Mouse (Mus musculus) frontal cortex, adult 2 months (tissue): ENCODE results near the gene Cln6. TPM values are rescaled to one million over a fixed set of nuclear protein-coding genes. Genes with fewer than 3 reads are reported as not detected.
"Not testable (repeated sequence)": the region's sequence is repeated elsewhere in the genome, so short reads cannot be mapped to it uniquely, and the experiment has no call there.

Source experiments
- DNase-seq, 2 experiments: peaks; one replicate each; pipeline ENCODE4 v3.0.0; 2022; ENCODE audit warnings: low spot score in 1 of 2; ENCODE audit errors: extremely low spot score in 1 of 2
- polyA plus RNA-seq: library from polyadenylated mRNA; depleted of rRNA; stranded (reverse); fragments of >200 nt; gene quantifications from 2 replicates; pipeline ENCODE4 v1.2.3, GENCODE M21; 2012; rRNA removed

The Cln6 gene
- polyA plus RNA-seq = 16.5 and 18.4 TPM in 2 replicates

DNA sequence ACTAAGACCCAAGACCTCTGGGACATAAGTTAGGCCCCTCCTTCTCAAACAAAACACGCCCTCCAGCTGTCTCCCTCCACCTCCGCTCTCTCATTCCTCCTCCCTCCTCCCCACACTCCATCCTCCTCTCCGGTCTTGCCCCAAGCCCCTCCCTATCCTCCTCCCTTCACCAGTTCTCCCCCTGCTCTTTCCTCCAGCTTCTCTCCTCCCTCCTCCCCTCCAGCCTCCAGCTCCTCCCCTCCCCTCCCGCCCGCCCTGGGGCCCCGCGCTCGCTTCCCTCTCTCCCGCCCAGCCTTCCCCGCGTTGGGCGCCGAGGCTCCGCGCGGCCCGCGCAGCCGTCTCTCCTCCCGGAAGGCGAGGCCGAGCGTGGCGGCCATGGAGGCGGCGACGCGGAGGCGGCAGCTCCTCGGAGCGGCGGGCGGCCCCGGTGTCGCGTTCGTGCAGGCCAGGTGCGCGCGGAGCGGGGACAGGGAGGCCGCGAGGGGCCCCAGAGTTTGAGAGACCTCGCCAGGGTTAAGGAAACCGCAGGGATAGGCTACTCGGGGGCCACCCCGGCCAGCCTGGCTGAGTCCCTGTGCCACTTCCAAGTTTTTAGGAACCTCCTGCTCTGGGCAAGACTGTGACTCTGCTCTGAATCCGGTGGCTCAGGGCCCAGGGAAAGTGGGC lies at the start of gene Cln6:
Gene Cln6 (plus strand): TSS at position 280 of the 666 bp plus-strand sequence.
- DNase-seq = peak; percentile 53 to 58

DNA sequence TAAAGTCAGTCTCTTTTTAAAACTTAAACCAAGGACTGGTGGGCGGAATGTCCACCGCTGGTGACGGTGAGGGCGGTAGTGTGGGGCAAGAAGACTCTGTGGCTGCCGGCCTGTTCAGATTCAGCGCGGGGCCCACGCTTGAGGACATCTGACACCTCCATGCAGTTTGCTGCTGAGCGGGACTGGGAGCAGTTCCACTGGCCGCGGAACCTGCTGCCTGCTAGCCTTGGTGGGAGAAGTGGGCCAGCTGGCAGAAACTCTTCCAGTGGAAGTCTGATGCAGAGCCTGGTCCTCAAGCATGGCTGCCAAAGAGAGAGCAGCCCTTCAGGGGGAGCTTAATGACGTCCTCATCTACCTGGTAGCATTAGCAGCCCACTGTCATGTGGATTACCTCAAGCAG lies 48.7 kb upstream of the Cln6 start:
- DNase-seq = no peak

DNA sequence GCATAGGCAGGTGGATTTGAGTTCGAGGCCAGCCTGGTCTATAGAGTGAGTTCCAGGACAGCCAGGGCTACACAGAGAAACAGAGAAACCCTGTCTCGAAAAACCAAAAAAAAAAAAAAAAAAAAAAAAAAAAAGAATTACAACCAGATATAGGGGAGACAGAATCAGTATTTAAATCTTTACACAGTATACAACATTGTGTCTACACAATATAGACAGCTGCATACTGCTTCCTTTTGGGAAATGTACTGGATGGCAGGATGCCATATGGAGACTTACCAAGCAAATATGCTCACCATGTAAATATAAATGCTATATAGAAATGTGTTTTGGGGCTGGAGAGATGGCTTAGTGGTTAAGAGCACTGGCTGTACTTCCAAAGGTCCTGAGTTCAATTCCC lies 39.4 kb upstream of the Cln6 start:
- not testable (repeated sequence) for DNase-seq

DNA sequence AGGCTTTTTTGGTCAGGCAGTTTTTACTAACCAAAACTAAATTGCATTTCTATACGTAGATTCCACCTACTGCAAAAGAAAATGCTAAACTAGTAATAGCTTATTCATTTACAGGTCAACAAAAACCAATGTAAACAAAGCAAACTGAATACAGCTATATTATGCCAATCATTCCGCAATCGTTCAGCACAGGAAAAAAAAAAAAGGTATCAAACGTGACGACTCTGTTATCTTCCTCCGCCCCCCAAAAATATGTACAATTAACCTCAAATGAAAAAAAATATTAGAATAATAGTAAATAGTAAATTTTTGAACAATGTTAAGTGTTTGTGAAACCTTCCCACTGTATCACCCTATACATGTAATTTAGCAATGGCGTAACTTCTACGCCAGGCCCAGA lies 28.5 kb upstream of the Cln6 start:
- DNase-seq = no peak

DNA sequence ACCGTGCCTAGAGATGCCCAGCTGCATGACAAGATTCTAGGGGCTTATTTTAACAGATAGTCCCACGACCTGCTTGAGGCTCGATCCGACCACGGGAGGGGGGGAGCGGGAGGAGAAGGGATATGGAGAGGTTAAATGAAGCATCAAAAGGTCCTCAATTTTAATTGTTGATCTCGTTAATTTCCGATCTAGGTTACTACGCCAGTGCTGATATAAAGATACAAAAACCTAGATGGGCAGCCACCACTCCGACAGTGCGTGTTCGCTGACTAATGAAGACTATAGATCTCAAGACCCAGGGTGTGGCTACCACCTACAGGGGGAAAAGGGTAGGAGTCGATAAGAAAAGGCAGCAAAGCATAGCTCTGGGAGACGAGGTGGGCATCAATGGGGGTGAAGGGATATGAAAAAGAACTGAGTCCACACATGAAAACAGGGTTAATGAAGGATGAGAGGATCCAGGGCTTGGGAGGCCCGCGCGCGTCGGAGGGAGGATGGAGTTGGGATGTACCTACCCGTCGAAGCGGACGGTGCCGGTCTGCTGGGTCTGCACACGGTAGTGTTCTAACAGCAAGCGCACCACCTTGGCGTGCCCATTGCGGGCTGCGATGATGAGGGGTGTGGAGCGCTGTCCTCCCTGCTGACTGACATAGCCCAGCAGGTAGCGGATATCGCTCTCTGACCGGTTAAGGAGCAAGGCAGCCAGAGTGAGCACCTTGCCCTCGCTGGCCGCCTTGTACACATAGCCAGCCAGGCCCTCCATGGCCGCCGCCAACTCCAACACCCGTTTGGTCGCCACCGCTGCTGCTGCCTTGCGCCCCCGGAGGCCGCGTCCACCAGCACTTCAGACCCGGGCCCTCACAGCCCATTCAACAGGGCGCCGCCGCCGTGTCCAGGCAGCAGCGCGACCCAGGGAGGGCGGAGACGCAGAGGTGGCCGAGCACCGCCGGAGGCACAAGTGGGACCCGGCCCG lies 27.8 kb upstream of the Cln6 start:
- peak in 1 of 2 experiments; percentile 42 for DNase-seq

DNA sequence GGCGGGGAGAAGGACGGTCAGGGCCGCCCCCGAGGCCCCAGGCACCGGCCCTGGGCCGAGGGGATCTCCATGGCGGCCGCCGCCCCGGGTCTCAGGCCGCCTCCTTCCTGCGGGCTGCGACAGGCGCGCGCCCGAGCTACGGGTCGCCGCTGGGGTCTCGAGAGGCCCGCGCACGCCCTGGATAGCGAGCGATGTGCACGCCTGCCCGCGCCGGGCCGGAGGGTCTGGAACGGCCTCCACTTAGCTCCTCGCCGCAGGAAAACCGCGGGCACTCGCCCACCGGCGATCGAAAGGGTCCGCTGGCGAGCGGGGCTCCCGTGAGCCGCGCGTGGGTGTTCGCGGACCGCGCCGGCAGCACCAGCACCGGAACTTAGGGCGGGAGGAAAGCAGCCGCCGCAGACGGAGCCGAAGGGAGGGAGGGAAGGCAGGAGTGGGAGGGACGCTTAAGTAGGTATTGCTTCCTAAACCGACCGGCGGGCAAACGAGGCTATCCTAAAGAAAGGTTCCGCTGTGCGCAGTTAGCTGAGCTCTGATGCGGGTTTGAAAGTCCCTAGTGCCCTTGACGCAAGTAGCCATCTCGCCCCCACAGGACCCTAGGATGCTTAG lies 27.0 kb upstream of the Cln6 start, which contains the start of gene Fem1b:
Gene Fem1b (minus strand): TSS at position 419 of the 606 bp plus-strand sequence.
- peak; percentile 81 to 92 for DNase-seq

DNA sequence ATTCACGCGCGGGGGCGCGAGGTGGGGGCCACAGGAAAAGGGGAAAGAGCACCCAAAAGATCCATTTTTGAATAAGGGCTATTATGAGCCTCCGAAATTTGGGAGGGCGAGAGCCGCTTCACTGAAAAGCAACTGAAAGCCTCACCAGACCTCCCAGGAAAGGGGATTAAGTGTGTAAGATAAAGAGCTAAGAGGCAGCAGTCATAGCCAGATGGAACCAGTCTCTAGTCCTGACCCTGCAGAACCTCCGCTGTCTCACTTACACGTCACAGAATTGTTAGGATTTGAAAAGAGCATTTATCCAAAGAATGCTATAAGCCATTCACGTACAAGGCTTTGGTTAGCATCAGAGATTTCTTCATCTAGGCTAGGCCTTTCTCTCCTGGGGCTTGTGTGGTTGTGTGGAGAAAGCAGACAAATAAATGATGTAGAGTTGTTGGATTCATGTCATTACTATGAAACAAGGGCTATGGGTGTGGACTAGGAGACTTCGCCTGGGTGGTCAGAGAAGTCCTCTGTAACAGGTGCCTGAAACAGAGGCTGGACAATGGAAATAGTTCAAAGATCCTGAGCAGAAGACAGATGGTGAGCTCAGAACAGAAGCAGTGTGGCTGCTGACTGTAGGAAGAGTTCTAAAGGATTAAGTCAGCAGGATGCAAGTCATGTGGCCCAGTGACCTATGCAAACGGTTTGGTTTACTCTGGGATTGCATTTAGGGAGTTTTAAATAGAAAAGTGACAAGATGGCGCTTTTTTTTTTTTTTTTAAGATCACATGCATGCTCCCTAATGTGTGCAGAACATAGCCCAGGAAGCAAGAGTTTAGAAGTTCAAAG lies 26.2 kb upstream of the Cln6 start:
- no peak for DNase-seq

DNA sequence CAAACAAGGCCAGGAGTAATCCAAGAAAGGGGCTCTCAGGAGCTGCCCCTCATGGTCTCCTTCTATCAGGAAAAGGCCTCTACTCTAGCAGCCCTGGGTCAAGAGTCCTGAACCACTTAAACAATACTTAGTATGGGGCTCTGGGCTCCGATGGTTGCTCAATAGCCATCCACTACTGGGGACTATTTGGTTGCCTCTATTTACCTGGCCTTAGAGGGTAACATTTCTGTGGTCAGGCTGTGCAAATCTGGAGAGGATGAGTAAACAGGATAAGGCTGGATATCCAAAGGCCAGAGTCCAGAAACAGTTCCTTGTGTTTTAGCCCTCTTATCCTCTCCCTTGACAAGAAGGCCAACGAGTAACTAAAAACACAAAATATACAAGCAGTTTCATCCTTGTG lies 23.8 kb upstream of the Cln6 start:
- DNase-seq = no peak

DNA sequence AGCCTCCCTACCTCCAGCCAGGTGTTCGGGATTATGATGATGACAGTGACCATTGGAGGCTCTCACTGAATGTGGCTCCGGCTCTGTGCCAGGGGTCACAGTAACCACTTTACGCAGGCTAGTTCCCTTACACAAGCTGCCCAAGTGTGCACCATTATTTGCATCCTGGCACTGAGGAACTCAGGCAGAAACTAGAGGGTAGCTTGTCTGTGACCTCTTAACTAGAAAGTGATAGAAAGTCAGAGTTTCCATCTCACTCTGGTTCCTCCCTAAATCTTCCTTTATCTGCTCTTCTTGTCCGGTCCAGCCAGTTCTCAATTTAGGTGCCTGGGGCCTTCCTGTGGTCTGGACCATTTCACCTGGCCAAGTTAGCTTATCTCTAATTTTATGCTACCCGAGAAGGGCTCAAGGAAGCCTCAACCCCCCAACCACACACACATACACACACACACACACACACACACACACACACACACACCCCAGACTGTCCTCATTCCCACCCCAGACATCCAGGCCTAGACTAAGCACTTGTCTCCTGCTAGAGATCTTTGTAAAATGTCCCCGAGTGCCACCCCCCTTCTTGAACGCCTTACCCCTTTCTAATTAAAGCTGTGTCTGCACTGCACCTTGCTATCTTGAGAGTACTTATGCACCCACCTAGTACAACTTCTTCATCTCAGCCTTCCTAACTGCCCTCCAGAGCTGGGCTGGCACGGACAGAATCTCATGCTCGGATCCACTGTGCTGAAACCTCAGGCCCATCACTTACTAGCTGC lies 22.1 kb upstream of the Cln6 start:
- no peak for DNase-seq

DNA sequence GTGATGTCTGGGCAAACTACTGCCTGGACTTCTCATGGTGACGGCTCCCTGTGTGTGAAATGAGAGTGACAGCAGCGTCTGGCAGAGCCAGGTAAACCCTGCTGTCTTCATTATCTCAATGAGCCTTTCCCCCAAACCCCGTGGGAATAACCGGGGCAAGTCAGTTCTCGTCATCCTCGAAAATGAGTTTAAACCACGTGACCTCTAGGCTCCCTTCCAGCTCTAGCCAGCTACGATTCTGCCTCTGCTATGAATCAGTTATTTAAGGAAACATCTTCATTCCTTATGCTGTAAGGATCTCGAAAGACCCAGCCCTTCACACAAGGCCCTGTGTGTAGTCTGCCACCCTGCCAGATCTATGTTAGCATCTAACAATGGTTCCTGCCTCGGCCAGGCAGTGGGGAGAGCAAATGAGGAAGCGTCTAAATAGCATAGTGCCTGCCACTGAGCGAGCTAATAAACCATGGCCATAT lies 21.4 kb upstream of the Cln6 start:
- DNase-seq = peak in 1 of 2 experiments; percentile 71

DNA sequence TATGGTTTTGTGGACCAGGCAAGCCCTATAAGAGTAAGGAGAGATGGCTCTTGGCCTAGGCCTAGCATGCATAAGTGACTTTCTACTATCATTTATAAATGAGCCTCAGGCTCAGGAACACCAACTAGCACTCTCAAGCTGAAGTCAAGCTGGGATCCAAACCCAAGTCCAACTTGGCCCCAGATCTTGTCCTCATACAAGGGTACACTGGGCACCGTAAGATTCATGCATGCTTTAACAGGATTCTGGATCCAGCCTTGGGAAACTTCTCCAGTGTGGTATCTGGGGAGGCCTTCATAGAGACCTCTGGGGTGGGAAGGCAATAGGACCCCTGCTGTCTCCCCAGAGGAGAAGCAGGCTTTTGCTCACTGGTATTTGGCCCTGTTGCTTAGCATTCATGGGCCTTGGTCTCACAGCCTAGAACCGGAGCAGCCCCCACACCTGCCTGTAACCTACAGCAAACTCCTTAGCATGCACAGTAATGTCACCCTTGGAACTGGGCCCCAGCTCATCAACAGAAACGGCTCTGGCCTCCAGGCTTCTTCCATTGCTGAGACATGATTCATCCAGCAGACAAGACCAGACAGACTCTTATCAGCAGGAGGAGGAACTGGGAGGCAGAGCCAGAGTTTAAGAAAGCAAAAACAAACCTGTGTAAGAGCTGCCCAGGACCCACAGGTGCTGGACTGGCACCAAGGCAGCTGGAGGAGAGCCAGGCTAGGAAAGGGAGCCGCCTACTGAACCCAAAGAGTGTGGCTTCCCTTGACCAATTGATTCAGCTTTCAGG lies 20.6 kb upstream of the Cln6 start:
- DNase-seq = no peak

DNA sequence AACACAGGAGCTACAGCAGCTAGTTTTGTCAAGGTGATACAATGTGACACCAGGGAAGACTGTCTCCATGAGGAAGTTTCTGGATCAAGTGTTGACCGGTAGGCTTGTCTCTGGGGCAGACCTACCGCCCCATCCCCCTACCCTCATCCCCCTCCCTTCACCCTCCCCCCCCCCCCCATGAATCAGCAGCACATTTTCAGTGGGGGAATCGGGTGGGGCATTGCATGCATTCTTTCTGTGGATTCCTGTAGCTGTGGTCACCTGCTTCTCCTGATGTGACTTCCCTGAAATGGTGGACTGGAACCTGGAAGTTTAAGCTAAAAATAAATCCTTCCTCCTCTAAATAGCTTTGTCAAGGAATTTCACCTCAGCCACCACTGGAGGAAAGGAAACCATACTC lies 19.1 kb upstream of the Cln6 start:
- DNase-seq = no peak

DNA sequence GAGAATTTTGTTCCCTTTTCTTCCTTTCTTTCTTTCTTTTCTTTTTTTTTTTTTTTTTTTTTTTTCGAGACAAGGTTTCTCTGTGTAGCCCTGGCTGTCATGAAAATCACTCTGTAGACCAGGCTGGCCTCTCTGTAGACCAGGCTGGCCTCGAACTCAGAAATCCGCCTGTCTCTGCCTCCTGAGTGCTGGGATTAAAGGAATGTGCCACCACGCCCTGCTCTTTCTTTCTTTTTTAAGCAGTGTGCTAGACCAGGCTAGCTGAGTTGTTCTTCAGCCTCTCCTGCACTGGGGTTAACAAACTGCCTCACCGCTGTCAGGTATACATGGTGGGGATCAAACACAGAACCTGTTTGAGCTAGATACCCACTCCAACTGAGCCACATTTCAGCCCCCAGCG lies 18.7 kb upstream of the Cln6 start:
- DNase-seq = not testable (repeated sequence)

DNA sequence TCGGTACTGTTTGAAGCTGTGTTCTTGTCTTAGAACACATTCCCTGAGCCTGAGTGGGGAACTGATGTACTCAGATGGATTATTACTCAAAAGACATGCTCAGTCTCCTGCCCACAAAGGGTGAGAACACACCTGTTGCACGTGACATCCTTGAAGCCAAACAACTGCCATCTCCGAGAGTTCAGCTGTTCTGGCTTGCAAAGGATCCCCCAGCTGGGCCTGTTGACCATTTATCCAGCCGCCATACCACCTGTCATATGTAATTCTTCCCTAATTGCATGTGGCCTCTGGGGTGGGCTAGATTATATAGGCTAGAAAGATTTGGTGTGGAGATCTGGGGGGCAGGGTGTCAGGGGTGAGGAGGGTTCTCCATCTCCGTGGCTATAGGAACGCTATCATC lies 17.8 kb upstream of the Cln6 start:
- DNase-seq = no peak

DNA sequence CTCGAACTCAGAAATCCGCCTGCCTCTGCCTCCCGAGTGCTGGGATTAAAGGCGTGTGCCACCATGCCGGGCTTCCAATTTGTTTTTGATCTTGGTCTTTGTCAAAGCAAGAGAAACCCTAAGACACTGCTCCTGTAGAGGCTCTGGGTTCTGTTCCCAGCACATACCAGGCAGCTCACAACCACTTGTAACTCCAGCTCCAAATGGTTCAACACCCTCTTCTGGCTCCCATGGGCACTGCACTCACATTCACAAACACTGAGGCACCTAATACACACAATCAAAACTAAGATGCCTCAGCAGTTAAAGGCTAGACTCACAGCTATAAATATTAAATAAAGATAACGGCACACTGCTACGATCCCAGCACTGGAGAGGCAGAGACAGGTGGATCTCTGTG lies 16.8 kb upstream of the Cln6 start:
- DNase-seq = no peak

DNA sequence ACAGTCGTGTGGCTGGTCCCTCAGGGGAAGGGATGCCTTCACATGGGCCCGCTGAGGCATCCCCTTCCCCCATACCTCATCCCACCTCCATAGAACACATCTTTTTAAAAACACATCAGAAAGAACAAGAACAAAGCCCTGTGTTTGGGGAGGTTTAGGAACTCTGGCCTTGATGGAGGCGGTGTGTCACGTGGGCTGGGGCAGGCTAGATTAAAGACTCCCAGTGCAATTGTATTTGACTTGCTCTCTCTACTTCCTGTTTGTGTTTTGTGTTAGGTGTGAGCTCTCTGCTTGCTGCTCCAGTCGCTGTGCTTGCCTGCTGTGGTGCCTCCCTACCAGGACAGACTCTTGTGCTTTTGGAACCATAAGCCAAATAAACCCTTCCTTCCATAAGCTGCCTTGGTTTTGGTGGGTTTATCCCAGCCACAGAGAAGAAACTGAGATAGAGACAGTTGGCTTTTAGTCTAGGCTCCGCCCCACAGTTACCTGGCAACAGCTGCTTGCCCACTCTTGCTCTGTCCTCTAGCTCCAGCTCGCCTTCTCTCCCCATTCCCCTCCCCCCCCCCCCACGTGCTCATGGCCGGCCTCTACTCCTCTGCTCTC lies 12.7 kb upstream of the Cln6 start:
- no peak for DNase-seq

DNA sequence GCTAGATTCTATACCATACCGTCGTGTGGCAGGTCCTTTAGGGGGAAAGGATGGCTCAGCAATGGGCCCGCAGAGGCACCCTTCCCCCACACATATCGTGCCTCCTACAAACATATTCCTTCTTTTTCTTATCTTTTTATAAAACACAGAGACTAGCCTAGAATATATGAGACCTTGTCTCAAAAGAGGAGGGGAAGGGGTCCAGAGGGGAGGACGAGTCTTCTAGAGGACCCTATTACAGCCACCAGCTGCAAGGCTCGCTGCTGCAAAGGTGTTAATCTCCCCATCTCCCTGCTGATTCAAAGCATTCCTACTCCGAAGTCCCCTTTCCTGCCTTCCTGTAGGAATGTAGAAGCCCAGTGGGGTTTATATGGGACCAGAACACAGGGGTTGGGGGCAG lies 12.1 kb upstream of the Cln6 start:
- no peak for DNase-seq

DNA sequence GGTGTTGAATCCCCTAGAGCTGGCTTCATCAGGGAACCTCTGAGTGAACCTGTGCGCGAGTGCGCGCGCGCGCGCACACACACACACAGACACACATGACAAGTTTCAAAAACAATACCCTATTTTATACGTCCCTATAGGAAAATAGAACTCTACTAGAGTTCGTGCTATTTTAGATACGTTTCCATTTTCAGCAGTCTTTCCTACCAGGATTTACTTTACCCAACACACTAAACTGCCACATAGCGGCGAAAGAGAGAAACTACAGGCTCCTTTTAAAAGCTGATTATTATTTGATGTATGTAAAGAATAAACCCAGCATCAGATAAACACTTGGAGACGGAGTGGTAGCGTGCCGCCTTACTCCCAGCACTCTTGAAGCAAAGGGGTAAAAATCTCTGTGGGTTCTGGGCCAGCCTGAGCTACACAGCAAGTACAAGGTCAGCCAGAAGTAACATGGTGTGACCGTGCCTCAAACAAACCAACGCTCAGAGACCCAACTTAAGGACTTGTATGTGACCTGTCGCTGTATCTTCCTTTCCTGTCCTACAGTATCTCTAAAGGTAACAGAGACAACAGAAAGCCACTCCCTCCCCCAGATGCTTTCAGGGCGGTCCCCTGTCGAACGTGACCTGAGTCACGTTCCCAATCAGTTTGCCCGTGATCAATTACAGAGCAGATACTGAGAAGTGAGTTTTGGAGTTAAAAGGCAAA lies 10.5 kb upstream of the Cln6 start:
- peak in 1 of 2 experiments; percentile 66 for DNase-seq
